Mouse (Mus musculus) ES-E14 (cell line): ENCODE results near the gene Tspear.

Source experiments
- CHD2 ChIP-seq: IDR thresholded peaks from 2 replicates; pipeline ENCODE4 v1.6.1; 2014; ENCODE audit warnings: mild to moderate bottlenecking, low read depth, low read length, inconsistent platforms
- ZC3H11A ChIP-seq: IDR thresholded peaks from 2 replicates; pipeline ENCODE4 v1.6.1; 2012; ENCODE audit warnings: low read depth, mild to moderate bottlenecking, inconsistent platforms, low read length, borderline replicate concordance

GRCm38 (mm10) chr10:77671519-77671918, 14.8 kb upstream of the Tspear start:
- no peak for TF ChIP-seq CHD2
- no peak for TF ChIP-seq ZC3H11A
